Mouse (Mus musculus): Measurements from ENCODE around the gene Eef1akmt2. TPM values are rescaled to one million over a fixed set of nuclear protein-coding genes. Genes with fewer than 3 reads are reported as not detected.

Eef1akmt2 gene
- polyA plus RNA-seq, 1 experiment from 2014 or later: 98.9 TPM

DNA sequence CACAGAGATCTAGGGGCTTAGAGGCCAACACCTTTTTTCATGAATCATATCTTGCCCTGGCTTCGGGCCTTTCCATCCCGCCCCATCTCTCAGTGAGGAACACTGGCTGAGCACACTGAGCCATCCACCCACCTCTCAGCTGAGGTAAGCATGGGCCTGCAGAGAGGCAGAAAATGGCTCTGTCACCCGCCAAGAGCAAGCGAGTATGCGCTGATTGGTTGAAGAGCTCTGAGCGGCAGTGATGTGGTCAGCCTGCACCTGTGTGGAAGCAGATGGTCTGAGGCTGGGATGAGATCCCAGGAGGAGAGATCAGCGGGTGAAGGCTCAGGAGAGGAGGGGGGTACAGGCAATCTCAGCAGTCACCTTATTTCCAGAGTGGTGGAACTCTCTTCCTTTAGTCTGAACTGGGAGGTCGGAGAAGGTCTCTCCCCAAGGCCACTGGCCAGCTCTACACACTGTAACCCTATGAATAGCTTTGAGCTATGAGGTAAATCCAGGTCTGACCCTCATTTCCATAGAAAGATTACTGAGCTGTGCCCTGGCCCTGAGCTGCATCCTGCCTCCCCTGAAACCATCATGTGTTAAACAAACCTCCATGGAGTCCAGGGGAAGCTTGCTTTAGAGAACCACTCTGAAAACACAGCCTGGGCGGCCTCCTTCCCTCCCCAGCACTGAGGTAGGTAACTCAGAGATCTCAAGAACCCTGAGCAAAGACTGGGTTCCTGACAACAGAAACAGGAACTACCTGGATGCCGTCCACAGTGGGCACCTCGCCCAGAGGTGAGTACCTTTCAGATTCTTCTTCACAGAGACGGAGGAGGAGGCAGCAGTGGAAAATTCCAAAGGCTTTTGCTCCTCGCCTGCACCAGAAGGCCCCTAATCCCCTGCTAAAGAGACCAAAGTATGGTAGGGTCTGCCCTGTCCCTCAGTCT, 45.3 kb downstream of the Eef1akmt2 start:
- Histone ChIP-seq H3K27me3 (no peaks in the 10 kb centered on the region), H3K27ac (peak overlapping the region; percentile 62), H3K4me1 (replicated peaks) (peaks cover 72% of the 10 kb centered on the region), H3K4me2 (replicated peaks) (no peak overlapping the region), H3K4me3 (replicated peaks) (no peak overlapping the region), H3K9me3 (no peaks in the 10 kb centered on the region), H3K9ac (replicated peaks) (0 out of 2 replicates have a peak overlapping the region, but pooled peaks have one; percentile 16), H3K36me3 (no peaks in the 10 kb centered on the region)
- no peak for ATAC-seq
- WGBS: 42% methylated on average over 13 of the region's 13 CpGs

GRCm38 (mm10) chr7:132806286-132806685, 46.2 kb downstream of the Eef1akmt2 start:
- no peaks in the 10 kb centered on the region for H3K36me3 ChIP-seq
- H3K9ac ChIP-seq (replicated peaks): 0 out of 2 replicates have a peak overlapping the region, but pooled peaks have one; percentile 16
- WGBS: 51% methylated on average over 5 of the region's 5 CpGs
- peaks cover 63% of the 10 kb centered on the region for H3K4me1 ChIP-seq (replicated peaks)
- no peak for ATAC-seq
- no peak overlapping the region for H3K27ac ChIP-seq
- H3K27me3 ChIP-seq: no peaks in the 10 kb centered on the region
- no peaks in the 10 kb centered on the region for H3K9me3 ChIP-seq
- no peak overlapping the region for H3K4me2 ChIP-seq (replicated peaks)
- no peak overlapping the region for H3K4me3 ChIP-seq (replicated peaks)

DNA sequence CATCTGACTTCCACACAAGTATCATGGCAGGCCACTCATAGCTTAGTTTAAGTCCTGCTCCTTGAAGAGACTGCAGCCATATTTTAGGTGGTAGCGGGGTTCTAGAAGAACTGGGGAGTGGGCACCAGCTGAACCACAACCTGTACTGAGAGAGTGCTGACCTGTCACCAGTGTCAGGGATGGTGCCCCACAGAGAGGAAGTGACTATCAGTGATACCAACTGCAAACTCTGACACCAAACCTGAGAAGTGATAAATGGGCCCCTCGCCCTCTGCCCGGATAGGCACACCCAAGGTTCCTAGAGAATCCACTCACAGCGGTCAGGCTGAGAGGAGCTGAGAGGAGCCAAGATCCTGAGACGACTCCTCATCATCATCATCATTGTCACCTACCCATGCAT, 47.5 kb downstream of the Eef1akmt2 start:
- Histone ChIP-seq H3K27me3 (no peaks in the 10 kb centered on the region), H3K36me3 (0 out of 2 replicates have a peak, but pooled peaks cover 4% of the 10 kb centered on the region), H3K4me2 (replicated peaks) (no peak overlapping the region), H3K4me3 (replicated peaks) (no peak overlapping the region), H3K27ac (no peak overlapping the region), H3K9ac (replicated peaks) (no peak overlapping the region), H3K4me1 (replicated peaks) (peaks cover 55% of the 10 kb centered on the region), H3K9me3 (no peaks in the 10 kb centered on the region)
- no peak for ATAC-seq
- WGBS: 94% methylated on average over 5 of the region's 5 CpGs

DNA sequence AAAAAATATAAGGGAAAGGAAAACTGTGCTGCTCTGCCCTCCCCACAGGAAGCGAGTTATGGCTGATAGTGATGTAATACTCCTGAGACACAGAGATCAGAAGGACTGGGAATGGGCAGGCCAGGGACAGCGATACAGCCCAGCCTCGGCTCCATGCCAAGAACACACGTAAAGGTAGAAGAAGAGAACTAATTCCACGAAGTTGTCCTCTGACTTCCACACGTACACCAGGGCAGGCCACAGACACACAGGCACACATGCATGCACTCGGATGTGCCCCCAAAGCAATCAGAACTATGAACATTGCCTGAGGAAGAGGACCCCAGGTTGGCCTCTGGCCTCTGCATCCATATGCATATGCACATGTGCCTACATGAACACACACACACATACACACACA, 48.0 kb downstream of the Eef1akmt2 start:
- peaks cover 50% of the 10 kb centered on the region for H3K4me1 ChIP-seq (replicated peaks)
- 89% methylated on average over 7 of the region's 7 CpGs for WGBS
- H3K9ac ChIP-seq (replicated peaks): no peak overlapping the region
- no peaks in the 10 kb centered on the region for H3K9me3 ChIP-seq
- no peaks in the 10 kb centered on the region for H3K27me3 ChIP-seq
- H3K27ac ChIP-seq: no peak overlapping the region
- no peak for ATAC-seq
- no peak overlapping the region for H3K4me3 ChIP-seq (replicated peaks)
- H3K4me2 ChIP-seq (replicated peaks): no peak overlapping the region
- H3K36me3 ChIP-seq: 0 out of 2 replicates have a peak, but pooled peaks cover 4% of the 10 kb centered on the region

DNA sequence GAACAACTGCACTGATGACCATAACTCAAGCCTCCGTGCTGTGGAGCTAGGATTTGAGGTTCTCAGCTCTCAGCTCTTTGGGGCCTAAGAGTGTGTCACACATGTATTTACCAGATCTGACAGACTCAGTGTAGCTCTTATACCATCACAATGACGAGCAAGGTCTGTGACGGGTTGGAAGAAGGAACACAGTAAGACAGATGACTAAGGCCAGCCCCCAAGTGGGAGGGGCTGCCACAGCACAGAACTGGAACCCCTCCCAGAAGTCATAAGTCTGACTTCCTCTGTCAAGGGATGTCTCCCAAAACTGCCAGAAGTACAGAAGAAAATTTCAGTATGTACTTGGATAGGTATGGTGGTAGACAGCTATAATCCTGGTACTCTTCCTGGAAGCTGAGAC, 48.5 kb downstream of the Eef1akmt2 start:
- no peak overlapping the region for H3K4me2 ChIP-seq (replicated peaks)
- H3K27ac ChIP-seq: no peak overlapping the region
- H3K27me3 ChIP-seq: no peaks in the 10 kb centered on the region
- 0 out of 2 replicates have a peak, but pooled peaks cover 4% of the 10 kb centered on the region for H3K36me3 ChIP-seq
- H3K4me1 ChIP-seq (replicated peaks): peaks cover 45% of the 10 kb centered on the region
- H3K9me3 ChIP-seq: no peaks in the 10 kb centered on the region
- 83% methylated on average over 3 of the region's 3 CpGs for WGBS
- no peak overlapping the region for H3K4me3 ChIP-seq (replicated peaks)
- H3K9ac ChIP-seq (replicated peaks): no peak overlapping the region
- ATAC-seq: no peak

DNA sequence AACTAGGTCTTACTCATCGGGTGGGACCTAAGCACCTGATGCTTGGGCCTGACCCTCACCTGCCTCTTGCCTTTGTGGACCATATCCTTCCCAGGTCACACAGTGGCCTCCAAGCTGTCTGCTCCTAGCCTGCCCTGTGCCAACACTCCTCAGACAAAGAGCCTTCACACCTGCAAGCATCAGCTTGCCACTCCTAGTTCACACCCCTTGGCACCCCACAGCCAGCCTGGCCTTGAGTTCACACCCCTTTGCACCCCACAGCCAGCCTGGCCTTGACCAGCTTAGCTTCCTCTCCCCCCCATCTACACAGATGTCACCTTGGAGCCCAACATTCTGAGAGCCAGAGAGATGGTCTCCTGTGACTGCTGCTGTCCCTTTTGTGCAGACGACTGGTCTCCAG, 49.1 kb downstream of the Eef1akmt2 start:
- ATAC-seq: no peak
- WGBS: 94% methylated on average over 2 of the region's 2 CpGs
- Histone ChIP-seq H3K4me3 (replicated peaks) (no peak overlapping the region), H3K4me2 (replicated peaks) (no peak overlapping the region), H3K4me1 (replicated peaks) (peaks cover 39% of the 10 kb centered on the region), H3K27ac (no peak overlapping the region), H3K9me3 (no peaks in the 10 kb centered on the region), H3K9ac (replicated peaks) (no peak overlapping the region), H3K36me3 (0 out of 2 replicates have a peak, but pooled peaks cover 4% of the 10 kb centered on the region), H3K27me3 (no peaks in the 10 kb centered on the region)

GRCm38 (mm10) chr7:132802691-132803090, 49.8 kb downstream of the Eef1akmt2 start:
- Histone ChIP-seq H3K27me3 (no peaks in the 10 kb centered on the region), H3K27ac (no peak overlapping the region)

GRCm38 (mm10) chr7:132802066-132802465, 50.4 kb downstream of the Eef1akmt2 start:
- H3K27ac ChIP-seq: no peak overlapping the region
- 89% methylated on average over 2 of the region's 2 CpGs for WGBS
- peaks cover 26% of the 10 kb centered on the region for H3K4me1 ChIP-seq (replicated peaks)
- H3K36me3 ChIP-seq: peaks cover 8% of the 10 kb centered on the region; the same call in 1 of the 2 replicates
- H3K9me3 ChIP-seq: no peaks in the 10 kb centered on the region
- no peaks in the 10 kb centered on the region for H3K27me3 ChIP-seq
- H3K4me2 ChIP-seq (replicated peaks): no peak overlapping the region
- no peak overlapping the region for H3K9ac ChIP-seq (replicated peaks)
- ATAC-seq: no peak
- H3K4me3 ChIP-seq (replicated peaks): no peak overlapping the region

More at GRCm38 (mm10) chr7:132802691-132803090, 49.8 kb downstream of the Eef1akmt2 start:
- no peaks in the 10 kb centered on the region for H3K9me3 ChIP-seq
- ATAC-seq: no peak
- peaks cover 33% of the 10 kb centered on the region for H3K4me1 ChIP-seq (replicated peaks)
- no peak overlapping the region for H3K4me2 ChIP-seq (replicated peaks)
- peaks cover 8% of the 10 kb centered on the region; the same call in 1 of the 2 replicates for H3K36me3 ChIP-seq
- H3K9ac ChIP-seq (replicated peaks): no peak overlapping the region
- H3K4me3 ChIP-seq (replicated peaks): no peak overlapping the region
- 91% methylated on average over 11 of the region's 11 CpGs for WGBS

GRCm38 (mm10) chr7:132801509-132801908, 51.0 kb downstream of the Eef1akmt2 start:
- whole genome bisulfite sequencing: 87% methylated on average over 5 of the region's 5 CpGs
- Histone ChIP-seq H3K9ac (replicated peaks) (no peak overlapping the region), H3K9me3 (no peaks in the 10 kb centered on the region), H3K4me1 (replicated peaks) (peaks cover 21% of the 10 kb centered on the region), H3K36me3 (peaks cover 8% of the 10 kb centered on the region; the same call in 1 of the 2 replicates), H3K27ac (no peak overlapping the region), H3K27me3 (no peaks in the 10 kb centered on the region), H3K4me3 (replicated peaks) (no peak overlapping the region), H3K4me2 (replicated peaks) (no peak overlapping the region)
- ATAC-seq: no peak

DNA sequence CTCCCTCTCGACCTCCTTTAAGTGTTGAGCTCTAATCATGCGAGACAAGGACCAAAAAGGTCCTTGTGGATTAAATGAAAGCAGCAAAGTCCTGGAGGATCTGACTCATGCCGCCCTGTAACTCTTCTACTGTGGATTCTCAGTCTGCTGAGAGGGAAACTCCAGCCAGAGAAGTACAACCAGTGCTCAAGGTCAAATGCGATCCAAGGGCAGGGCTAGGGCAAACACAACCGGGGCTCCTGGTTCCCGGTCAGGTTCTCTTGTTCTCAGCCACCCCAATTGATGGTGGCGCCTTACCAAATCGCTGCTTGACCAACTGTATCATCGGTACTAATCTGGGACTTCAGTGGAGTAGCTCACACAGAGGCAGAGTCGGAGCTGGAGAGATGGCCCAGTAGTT, 51.6 kb downstream of the Eef1akmt2 start:
- Histone ChIP-seq H3K36me3 (peaks cover 8% of the 10 kb centered on the region; the same call in 1 of the 2 replicates), H3K4me3 (replicated peaks) (no peak overlapping the region), H3K4me1 (replicated peaks) (peaks cover 15% of the 10 kb centered on the region), H3K27me3 (no peaks in the 10 kb centered on the region), H3K27ac (no peak overlapping the region), H3K9ac (replicated peaks) (no peak overlapping the region), H3K9me3 (no peaks in the 10 kb centered on the region), H3K4me2 (replicated peaks) (no peak overlapping the region)
- ATAC-seq: no peak
- WGBS: 79% methylated on average over 10 of the region's 10 CpGs

GRCm38 (mm10) chr7:132799119-132800016, 53.1 kb downstream of the Eef1akmt2 start:
- H3K4me1 ChIP-seq (replicated peaks): peaks cover 9% of the 10 kb centered on the region
- H3K27ac ChIP-seq: no peak overlapping the region
- H3K4me2 ChIP-seq (replicated peaks): no peak overlapping the region
- H3K4me3 ChIP-seq (replicated peaks): no peak overlapping the region
- H3K9me3 ChIP-seq: no peaks in the 10 kb centered on the region
- no peak overlapping the region for H3K9ac ChIP-seq (replicated peaks)
- H3K36me3 ChIP-seq: peaks cover 8% of the 10 kb centered on the region; the same call in 1 of the 2 replicates
- WGBS: 94% methylated on average over 5 of the region's 5 CpGs
- ATAC-seq: no peak
- no peaks in the 10 kb centered on the region for H3K27me3 ChIP-seq

Measured in midbrain, embryonic 13.5 days (tissue).